Mouse (Mus musculus): ENCODE data around the gene Ube4a. TPM values are rescaled to one million over a fixed set of nuclear protein-coding genes. Genes with fewer than 3 reads are reported as not detected.

Gene Ube4a
- polyA plus RNA-seq, 1 experiment, result 13.7 TPM

- Histone ChIP-seq H3K36me3 (ENCODE audit: control insufficient read depth, insufficient read depth) (peaks cover 29% of the 10 kb centered on the region), H3K27me3 (ENCODE audit: control insufficient read depth, insufficient read depth, insufficient read length) (no peaks in the 10 kb centered on the region), H3K79me2 (ENCODE audit: control insufficient read depth, insufficient read depth) (peaks cover 93% of the 10 kb centered on the region), H3ac (ENCODE audit: control insufficient read depth, insufficient read length, low read depth) (no peak overlapping the region), H3K4me3 (ENCODE audit: insufficient read depth, poor library complexity, severe bottlenecking) (no peak overlapping the region), H3K79me3 (ENCODE audit: low read depth) (peaks cover 70% of the 10 kb centered on the region)
- TF ChIP-seq MYOG (IDR thresholded peaks at IDR 0.05; ENCODE audit: control insufficient read depth, extremely low read depth, insufficient read length) (no peak), MYOD1 (IDR thresholded peaks at IDR 0.05; ENCODE audit: control insufficient read depth, insufficient read length, low read depth) (no peak), CTCF (IDR thresholded peaks at IDR 0.05; ENCODE audit: control insufficient read depth, insufficient read depth, insufficient read length) (no peak), FOSL1 (IDR thresholded peaks at IDR 0.05; ENCODE audit: insufficient read depth, low read length, poor library complexity, severe bottlenecking) (no peak), CEBPB (IDR thresholded peaks at IDR 0.05; ENCODE audit: low read depth) (no peak), USF1 (IDR thresholded peaks at IDR 0.05; ENCODE audit: low read depth) (no peak), MAX (IDR thresholded peaks at IDR 0.05) (no peak)
Observed at GRCm38 (mm10) chr9:44916196-44916595, 49.2 kb downstream of the Ube4a start.

- peaks cover 62% of the 10 kb centered on the region for H3K79me3 ChIP-seq (ENCODE audit: low read depth)
- peaks cover 42% of the 10 kb centered on the region for H3K36me3 ChIP-seq (ENCODE audit: control insufficient read depth, insufficient read depth)
- no peak overlapping the region for H3ac ChIP-seq (ENCODE audit: control insufficient read depth, insufficient read length, low read depth)
- H3K27me3 ChIP-seq (ENCODE audit: control insufficient read depth, insufficient read depth, insufficient read length), result no peaks in the 10 kb centered on the region
- TF ChIP-seq FOSL1 (IDR thresholded peaks at IDR 0.05; ENCODE audit: insufficient read depth, low read length, poor library complexity, severe bottlenecking) (no peak), MAX (IDR thresholded peaks at IDR 0.05) (no peak), MYOD1 (IDR thresholded peaks at IDR 0.05; ENCODE audit: control insufficient read depth, insufficient read length, low read depth) (no peak), MYOG (IDR thresholded peaks at IDR 0.05; ENCODE audit: control insufficient read depth, extremely low read depth, insufficient read length) (no peak), CTCF (IDR thresholded peaks at IDR 0.05; ENCODE audit: control insufficient read depth, insufficient read depth, insufficient read length) (no peak), USF1 (IDR thresholded peaks at IDR 0.05; ENCODE audit: low read depth) (no peak), CEBPB (IDR thresholded peaks at IDR 0.05; ENCODE audit: low read depth) (no peak)
- peaks cover 83% of the 10 kb centered on the region for H3K79me2 ChIP-seq (ENCODE audit: control insufficient read depth, insufficient read depth)
- no peak overlapping the region for H3K4me3 ChIP-seq (ENCODE audit: insufficient read depth, poor library complexity, severe bottlenecking)
Observed at GRCm38 (mm10) chr9:44914706-44915105, 50.7 kb downstream of the Ube4a start.

GRCm38 (mm10) chr9:44911365-44911764 is 54.0 kb downstream of the Ube4a start:
- H3K79me2 ChIP-seq (ENCODE audit: control insufficient read depth, insufficient read depth), result peaks cover 50% of the 10 kb centered on the region
- TF ChIP-seq CTCF (IDR thresholded peaks at IDR 0.05; ENCODE audit: control insufficient read depth, insufficient read depth, insufficient read length), result no peak
- no peak for TF ChIP-seq MYOG (IDR thresholded peaks at IDR 0.05; ENCODE audit: control insufficient read depth, extremely low read depth, insufficient read length)
- TF ChIP-seq FOSL1 (IDR thresholded peaks at IDR 0.05; ENCODE audit: insufficient read depth, low read length, poor library complexity, severe bottlenecking), result no peak
- no peak for TF ChIP-seq MAX (IDR thresholded peaks at IDR 0.05)
- no peak for TF ChIP-seq MYOD1 (IDR thresholded peaks at IDR 0.05; ENCODE audit: control insufficient read depth, insufficient read length, low read depth)
- TF ChIP-seq CEBPB (IDR thresholded peaks at IDR 0.05; ENCODE audit: low read depth), result no peak
- TF ChIP-seq USF1 (IDR thresholded peaks at IDR 0.05; ENCODE audit: low read depth), result no peak
- no peak overlapping the region for H3K4me3 ChIP-seq (ENCODE audit: insufficient read depth, poor library complexity, severe bottlenecking)

GRCm38 (mm10) chr9:44905620-44906019 is 59.8 kb downstream of the Ube4a start:
- Histone ChIP-seq H3K79me3 (ENCODE audit: low read depth) (no peaks in the 10 kb centered on the region), H3K27me3 (ENCODE audit: control insufficient read depth, insufficient read depth, insufficient read length) (no peaks in the 10 kb centered on the region), H3ac (ENCODE audit: control insufficient read depth, insufficient read length, low read depth) (no peak overlapping the region), H3K4me3 (ENCODE audit: insufficient read depth, poor library complexity, severe bottlenecking) (no peak overlapping the region), H3K36me3 (ENCODE audit: control insufficient read depth, insufficient read depth) (peaks cover 10% of the 10 kb centered on the region), H3K79me2 (ENCODE audit: control insufficient read depth, insufficient read depth) (no peaks in the 10 kb centered on the region)
- TF ChIP-seq CEBPB (IDR thresholded peaks at IDR 0.05; ENCODE audit: low read depth), result no peak

More at GRCm38 (mm10) chr9:44911365-44911764, 54.0 kb downstream of the Ube4a start:
- Histone ChIP-seq H3K27me3 (ENCODE audit: control insufficient read depth, insufficient read depth, insufficient read length) (no peaks in the 10 kb centered on the region), H3K79me3 (ENCODE audit: low read depth) (peaks cover 30% of the 10 kb centered on the region), H3ac (ENCODE audit: control insufficient read depth, insufficient read length, low read depth) (no peak overlapping the region), H3K36me3 (ENCODE audit: control insufficient read depth, insufficient read depth) (peaks cover 45% of the 10 kb centered on the region)

- no peak overlapping the region for H3K4me3 ChIP-seq (ENCODE audit: insufficient read depth, poor library complexity, severe bottlenecking)
- H3ac ChIP-seq (ENCODE audit: control insufficient read depth, insufficient read length, low read depth), result no peak overlapping the region
- H3K36me3 ChIP-seq (ENCODE audit: control insufficient read depth, insufficient read depth), result peaks cover 6% of the 10 kb centered on the region
- TF ChIP-seq MAX (IDR thresholded peaks at IDR 0.05) (peak; percentile 59), MYOD1 (IDR thresholded peaks at IDR 0.05; ENCODE audit: control insufficient read depth, insufficient read length, low read depth) (no peak), MYOG (IDR thresholded peaks at IDR 0.05; ENCODE audit: control insufficient read depth, extremely low read depth, insufficient read length) (no peak), CEBPB (IDR thresholded peaks at IDR 0.05; ENCODE audit: low read depth) (peak; percentile 97), USF1 (IDR thresholded peaks at IDR 0.05; ENCODE audit: low read depth) (no peak)
- no peaks in the 10 kb centered on the region for H3K79me3 ChIP-seq (ENCODE audit: low read depth)
- H3K27me3 ChIP-seq (ENCODE audit: control insufficient read depth, insufficient read depth, insufficient read length), result no peaks in the 10 kb centered on the region
- no peaks in the 10 kb centered on the region for H3K79me2 ChIP-seq (ENCODE audit: control insufficient read depth, insufficient read depth)
Observed at GRCm38 (mm10) chr9:44904964-44905363, 60.4 kb downstream of the Ube4a start.

- Histone ChIP-seq H3ac (ENCODE audit: control insufficient read depth, insufficient read length, low read depth) (no peak overlapping the region), H3K79me3 (ENCODE audit: low read depth) (no peaks in the 10 kb centered on the region), H3K27me3 (ENCODE audit: control insufficient read depth, insufficient read depth, insufficient read length) (no peaks in the 10 kb centered on the region), H3K4me3 (ENCODE audit: insufficient read depth, poor library complexity, severe bottlenecking) (no peak overlapping the region), H3K79me2 (ENCODE audit: control insufficient read depth, insufficient read depth) (no peaks in the 10 kb centered on the region), H3K36me3 (ENCODE audit: control insufficient read depth, insufficient read depth) (no peaks in the 10 kb centered on the region)
- TF ChIP-seq CEBPB (IDR thresholded peaks at IDR 0.05; ENCODE audit: low read depth) (no peak), MAX (IDR thresholded peaks at IDR 0.05) (no peak), USF1 (IDR thresholded peaks at IDR 0.05; ENCODE audit: low read depth) (no peak), MYOD1 (IDR thresholded peaks at IDR 0.05; ENCODE audit: control insufficient read depth, insufficient read length, low read depth) (no peak), FOSL1 (IDR thresholded peaks at IDR 0.05; ENCODE audit: insufficient read depth, low read length, poor library complexity, severe bottlenecking) (no peak), MYOG (IDR thresholded peaks at IDR 0.05; ENCODE audit: control insufficient read depth, extremely low read depth, insufficient read length) (no peak), CTCF (IDR thresholded peaks at IDR 0.05; ENCODE audit: control insufficient read depth, insufficient read depth, insufficient read length) (no peak)
Observed at GRCm38 (mm10) chr9:44903856-44904255, 61.5 kb downstream of the Ube4a start.
